Mouse (Mus musculus) naive thymus-derived CD4-positive, alpha-beta T cell, adult 2 months (primary cell): ENCODE results near the gene Hmgcl.

Experiments
- DNase-seq: peaks from one replicate; pipeline ENCODE4 v3.0.0-alpha.2; 2011; ENCODE audit warnings: low read depth

Hmgcl gene

DNA sequence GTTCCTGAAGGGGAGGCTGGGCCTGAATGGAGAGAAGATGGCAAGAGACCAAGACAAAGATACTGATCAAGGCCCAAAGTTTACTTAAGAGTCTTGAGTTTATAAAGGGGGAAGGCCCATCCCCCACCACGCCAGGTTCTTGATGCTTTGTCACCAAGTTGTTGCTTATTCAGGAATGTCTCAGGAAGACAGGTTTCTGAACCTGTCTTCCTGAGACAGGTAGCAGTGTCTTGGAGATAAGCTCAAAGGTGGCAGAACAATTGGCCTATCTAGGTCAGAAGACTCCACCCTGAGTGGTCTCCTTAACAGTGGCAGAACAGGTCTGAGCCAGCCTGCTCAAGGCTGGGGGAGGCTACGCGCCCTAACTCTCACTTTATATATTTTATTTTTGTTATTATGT, 19.4 kb upstream of the Hmgcl start:
- DNase-seq = no peak

DNA sequence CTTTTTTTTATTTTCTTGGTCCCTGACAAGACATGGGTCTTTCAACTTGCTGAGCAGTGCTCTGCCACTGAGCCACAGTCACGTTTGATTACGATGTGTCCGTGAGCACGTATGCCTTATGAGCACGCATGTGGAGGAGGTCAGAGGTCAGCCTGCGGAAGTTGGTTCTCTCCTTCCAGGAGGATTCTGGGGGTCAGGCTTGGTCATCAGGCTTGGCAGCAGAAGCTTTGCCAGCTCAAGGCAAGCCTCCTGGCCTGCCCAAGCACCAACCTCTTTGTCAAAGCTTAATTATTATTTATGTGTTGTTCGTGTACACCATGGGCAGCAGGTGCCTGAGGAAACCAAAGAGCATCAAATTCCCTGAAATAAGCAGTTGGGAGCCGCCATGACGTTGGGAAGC, 17.9 kb upstream of the Hmgcl start:
- DNase-seq = no peak

DNA sequence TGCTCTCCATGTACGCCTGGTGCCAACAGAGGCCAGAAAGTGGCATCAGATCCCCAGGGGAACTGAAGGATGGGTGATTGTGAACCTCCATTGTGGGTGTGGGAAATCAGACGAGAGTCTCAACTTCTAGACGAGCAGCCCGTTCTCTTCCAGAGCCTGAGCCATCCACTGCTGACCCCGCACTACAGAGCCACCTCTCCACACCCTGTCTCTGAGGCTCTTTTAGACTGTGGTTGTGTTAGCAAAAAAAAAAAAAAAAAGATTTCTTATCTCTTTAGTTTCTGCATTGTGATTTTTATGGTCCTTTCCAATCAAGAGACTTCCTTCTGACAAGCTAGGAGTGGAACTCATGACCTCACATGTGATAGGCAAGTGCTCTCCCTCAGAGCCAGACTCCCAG, 16.8 kb upstream of the Hmgcl start:
- no peak for DNase-seq

DNA sequence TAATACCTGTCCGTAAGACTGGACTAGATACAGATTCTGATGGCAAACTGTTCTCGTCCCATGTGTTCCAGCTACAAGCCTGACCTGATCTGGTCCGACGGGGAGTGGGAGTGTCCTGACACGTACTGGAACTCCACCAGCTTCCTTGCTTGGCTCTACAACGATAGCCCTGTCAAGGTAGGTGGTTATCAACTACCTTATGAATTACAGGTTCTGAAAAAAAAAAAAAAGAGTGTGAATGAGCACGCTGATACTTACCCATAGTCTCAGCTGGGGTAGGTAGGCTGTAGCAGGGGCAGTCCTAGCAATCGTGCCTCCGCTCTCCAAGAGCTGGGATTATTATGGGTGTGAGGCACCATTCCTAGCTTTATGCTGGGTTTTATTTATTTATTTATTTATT, 16.4 kb upstream of the Hmgcl start:
- DNase-seq = no peak

DNA sequence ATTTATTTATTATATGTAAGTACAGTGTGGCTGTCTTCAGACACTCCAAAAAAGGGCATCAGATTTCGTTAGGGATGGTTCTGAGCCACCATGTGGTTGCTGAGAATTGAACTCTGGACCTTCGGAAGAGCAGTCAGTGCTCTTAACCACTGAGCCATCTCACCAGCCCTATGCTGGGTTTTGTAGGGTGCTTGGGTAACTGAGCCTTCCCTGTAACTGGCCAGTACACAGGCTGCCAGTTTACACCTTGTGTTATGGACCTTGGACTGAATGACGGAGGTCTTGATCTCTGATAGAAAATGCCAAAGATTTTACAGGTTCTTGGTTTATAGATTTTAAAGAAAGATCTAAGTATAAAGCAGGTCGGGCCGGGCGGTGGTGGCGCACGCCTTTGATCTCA, 16.0 kb upstream of the Hmgcl start:
- no peak for DNase-seq

DNA sequence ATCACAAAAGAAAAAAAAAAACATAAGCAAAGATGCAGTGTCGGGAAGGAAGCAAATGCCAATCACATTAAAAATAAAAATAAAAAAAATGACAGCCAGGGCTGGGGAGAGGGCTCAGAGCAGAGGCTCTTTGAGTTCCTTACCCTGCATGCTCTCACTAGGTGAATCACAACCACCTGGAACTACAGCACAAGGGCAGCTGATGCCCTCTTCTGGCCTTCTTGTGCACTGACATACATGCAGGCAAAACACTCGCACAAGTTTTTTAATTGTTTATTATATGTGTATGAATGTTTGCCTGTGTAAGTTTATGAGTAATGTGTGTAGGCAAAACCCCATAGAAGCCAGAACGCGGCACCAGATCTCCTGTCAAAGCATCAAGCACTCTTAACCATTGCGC, 14.4 kb upstream of the Hmgcl start:
- peak; percentile 73 for DNase-seq

DNA sequence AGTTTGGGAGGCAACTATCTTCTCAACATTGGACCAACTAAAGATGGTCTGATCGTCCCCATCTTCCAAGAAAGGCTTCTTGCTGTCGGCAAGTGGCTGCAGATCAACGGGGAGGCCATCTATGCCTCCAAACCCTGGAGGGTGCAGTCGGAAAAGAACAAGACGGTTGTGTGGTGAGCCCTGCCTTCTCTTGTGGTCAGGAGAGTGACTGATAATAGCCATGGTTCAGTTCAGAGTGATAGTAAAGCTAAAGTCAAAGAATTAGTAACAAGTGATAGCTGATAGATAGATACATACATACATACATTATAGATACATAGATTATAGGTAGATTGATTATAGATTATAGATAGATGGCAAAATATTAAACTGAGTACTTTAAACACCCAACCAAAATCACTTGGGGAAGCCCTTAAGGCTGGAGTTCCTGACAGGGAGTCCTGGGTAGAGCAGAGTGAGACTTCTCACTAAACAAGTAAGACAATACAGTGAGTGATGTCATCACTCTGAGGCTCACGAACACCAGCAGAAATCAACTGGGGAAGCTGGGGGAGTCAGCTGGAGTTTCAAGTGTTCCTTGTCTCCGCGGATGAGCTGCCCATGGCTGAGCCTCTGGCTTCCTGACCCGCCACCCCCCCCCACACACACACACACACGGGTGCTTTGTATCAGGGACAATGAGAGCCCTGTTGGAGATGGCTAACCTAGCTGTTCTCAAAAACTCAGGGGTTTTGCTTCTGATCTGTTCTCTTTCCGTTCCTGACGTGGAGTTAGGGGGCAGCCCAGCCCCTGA, 11.3 kb upstream of the Hmgcl start:
- no peak for DNase-seq

DNA sequence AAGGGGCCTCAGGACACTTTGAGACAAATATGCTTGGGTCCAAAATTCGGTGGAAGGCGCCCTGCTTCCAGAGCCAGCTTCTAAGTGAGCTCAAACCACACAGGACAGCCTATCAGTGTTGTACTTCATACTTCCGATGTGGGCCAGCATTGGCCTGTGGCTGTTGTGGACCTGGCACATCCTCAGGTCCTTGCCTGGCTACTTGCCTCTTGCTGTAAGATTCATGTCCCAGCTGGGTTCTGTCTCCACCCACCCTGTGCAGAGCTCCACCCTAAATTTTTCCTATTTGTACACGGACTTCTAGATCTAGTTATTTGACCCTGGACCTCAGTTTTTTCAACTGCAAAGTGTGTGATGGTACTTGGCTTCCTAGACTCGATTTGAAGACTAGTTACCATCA, 10.7 kb upstream of the Hmgcl start:
- DNase-seq = no peak

DNA sequence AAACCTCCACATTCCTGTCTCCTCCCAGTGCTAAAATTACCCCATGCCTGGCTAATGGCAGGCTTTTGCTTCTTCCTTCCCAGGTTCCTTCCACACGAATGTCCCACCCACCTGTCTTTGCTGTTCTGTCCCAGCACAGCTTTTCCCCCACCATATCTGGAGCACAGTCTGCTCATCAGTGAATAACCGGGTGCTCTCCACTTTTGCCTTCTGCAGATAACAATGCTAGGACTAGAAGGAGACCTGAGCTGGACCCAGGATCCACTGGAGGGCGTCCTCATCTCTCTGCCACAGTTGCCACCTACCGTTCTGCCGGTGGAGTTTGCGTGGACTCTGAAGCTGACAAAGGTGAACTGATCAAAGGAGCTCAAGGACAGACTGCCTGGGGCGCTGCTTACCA, 7.4 kb upstream of the Hmgcl start:
- DNase-seq = no peak

DNA sequence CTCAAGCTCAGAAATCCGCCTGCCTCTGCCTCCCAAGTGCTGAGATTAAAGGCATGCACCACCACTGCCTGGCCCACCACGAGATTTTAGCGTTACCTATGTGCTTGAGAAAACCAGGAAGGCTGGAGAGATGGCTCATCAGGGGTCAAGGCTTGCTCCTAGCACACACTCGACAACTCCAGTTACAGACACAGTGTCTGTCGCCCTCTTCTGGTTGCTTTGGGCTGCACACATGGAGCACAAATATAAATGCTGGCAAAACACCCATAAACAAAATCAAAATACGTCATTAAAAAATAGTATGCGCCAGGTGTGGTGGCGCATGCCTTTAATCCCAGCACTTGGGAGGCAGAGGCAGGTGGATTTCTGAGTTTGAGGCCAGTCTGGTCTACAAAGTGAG, 5.2 kb upstream of the Hmgcl start:
- peak; percentile 57 for DNase-seq

DNA sequence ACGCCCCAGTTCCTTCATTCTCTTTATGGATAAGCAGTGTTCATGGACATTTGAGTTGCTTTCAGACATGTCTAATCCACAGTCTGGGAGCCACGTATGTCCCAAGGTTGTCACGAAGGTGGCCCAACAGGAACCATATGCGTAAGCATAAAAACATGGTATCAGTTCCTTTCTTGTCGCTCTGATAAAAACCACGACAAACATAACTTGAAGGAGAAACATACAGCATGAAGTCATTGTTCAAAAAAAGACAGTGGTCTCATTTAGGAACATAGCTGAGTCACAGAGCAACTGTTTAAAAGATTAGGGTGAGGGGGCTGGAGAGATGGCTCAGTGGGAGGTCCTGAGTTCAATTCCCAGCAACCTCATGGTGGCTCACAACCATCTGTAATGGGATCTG, 4.1 kb upstream of the Hmgcl start:
- no peak for DNase-seq

DNA sequence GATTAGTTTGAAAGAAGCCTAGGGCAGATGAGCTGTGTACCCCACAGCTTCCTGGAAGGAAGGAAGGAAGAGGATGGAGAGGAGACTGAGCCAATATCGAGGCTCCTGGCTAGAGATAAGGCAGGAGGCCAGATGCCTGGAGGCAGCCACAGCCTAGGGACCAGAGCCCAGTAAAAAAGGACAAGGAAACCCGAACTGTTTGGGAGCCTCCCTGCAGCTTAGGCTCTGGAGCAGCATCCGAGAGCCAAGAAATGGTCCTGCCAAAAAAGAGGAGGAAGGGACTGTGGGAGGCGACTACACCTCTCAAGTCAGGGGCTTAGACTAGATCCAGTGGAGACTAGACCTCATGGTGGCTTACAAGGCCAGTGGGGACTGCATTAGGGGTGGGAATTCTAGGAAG, 2.9 kb upstream of the Hmgcl start:
- DNase-seq = no peak

DNA sequence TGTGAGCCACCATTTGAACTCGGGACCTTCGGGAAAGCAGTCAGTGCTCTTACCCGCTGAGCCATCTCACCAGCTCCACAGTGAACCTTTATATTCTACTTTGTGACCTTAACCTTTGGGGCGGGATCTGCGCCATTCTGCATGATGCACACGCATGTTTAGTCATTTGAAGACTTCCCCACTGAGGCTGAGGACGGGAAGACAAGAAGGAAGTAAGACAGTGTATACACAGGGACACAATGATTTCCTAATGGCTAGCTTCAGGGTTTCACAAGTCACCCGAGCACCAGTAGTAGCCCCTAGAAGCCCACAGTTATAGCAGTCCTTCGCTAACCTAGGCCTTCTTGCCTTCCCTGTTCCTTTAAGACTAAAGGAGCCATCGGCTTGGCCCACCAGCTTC, 542 bp upstream of the Hmgcl start:
- no peak for DNase-seq

DNA sequence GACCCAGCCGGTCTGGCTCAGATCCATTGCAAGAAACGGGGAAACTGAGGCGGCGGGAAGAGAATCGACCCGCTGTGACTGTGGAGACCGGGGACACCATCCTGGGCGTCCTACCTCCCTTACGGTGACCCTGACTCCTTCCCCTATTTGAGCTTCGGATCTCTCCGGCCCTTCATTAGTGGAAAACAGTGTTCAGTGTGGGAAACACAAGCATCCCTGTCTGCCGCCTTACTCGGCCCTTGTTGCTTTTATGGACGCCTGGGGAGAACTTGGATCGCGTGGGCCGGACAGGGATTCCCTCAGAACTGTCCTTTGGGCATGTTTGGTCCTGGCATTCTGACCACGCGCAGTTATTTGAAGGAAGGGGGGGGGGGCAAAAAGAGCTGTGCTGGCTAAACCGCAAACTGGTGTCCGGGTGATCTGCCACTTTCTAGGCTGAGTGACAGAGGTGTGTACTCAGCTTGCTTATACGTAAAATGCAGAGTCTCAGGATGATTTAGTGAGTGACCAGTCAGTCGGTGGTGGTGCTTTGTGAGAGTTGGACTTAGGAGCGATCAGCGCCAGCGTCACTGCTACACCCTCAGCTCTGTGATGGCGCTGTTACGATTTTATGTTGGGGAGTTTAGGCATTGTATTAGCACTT, 532 bp downstream of the Hmgcl start:
- no peak for DNase-seq

DNA sequence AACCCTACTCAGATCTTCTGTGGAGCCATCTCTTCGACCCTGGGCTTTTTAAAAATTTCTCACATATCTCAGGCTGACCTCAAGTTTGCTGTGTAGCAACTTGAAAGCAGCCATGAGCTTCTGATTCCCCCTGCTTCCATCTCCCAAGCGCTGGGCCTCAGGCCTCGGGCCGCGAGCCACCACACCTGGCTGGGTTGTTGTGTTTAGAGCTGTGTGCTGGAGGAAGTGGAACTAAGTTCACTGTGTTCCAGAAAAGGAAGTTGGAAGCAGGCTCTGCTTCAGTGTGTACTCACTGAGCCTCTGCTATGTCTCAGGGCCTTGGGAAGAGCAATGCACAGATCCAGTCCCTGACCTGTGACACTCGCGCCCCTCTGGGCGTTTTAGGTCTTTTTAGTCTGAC, 1.9 kb downstream of the Hmgcl start:
- DNase-seq = no peak

DNA sequence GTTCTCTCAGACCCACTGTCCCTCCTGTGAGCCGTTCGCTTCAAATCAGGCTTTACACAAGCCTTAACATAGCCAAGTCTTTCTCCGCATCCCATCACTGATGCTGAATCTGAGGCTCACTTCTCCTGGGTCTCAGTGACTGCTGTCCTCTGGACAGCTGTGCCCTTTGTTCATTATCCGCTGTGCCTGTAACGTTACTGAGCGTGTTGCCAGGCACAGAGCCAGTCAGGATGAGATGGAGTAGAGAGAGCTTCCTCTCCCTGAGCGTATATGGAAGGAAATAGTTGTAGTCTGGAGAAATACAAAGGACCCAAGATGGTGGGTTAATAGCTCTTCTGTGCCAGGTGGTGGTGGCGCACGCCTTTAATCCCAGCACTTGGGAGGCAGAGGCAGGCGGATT, 3.2 kb downstream of the Hmgcl start:
- no peak for DNase-seq

DNA sequence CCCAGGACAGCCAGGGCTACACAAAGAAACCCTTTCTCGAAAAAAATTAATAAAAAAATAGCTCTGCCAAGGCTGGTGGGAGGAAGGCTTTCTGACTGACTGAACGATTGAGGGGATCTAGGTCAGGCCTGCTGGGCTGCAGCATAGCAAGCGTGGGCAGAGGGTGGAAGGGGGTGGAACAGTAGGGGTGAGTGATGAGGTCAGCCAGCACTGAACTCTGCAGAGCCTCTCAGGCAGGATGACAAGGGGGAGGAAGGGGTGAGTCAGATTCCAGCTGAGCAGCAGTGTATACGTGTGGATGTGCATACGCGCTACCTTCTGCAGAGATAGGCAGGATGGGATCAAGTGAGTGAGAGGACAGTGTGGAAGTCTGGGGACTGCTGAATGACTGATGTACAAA, 3.7 kb downstream of the Hmgcl start:
- DNase-seq = no peak

DNA sequence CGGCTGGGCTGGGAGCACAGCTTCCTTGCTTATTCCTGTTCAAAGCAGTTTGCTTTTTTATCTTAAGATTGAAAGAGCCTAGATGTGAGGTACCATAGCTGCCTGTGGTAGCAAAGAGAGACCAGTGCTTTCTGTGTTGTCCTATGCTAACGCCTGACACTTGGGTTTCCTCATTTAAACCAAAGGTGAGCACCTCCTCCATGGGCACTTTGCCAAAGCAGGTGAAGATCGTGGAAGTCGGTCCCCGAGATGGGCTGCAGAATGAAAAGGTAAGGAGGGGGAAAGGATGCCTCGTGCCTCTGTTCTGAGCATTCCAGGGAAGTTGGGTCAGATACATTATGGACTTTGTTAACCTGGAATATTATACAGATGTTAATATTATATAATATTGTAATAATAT, 4.1 kb downstream of the Hmgcl start:
- no peak for DNase-seq

DNA sequence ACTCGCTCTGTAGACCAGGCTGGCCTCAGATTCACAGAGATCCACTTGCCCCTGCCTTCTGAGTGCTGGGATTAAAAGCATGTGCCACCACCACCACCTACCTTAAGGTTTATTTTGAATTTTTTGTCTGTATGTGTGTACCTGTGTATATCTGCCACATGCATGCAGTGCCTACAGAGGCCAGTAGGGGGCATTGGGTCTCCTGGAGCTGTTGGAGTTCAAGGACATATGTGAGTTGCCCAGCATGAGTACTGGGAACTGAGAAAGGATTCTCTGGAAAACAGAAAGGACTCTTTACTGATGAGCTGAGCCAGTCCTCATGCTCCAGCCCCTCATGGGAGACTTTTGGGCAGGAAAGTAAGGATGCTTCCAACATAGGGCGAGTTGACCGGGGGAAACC, 5.3 kb downstream of the Hmgcl start:
- DNase-seq = peak; percentile 51

DNA sequence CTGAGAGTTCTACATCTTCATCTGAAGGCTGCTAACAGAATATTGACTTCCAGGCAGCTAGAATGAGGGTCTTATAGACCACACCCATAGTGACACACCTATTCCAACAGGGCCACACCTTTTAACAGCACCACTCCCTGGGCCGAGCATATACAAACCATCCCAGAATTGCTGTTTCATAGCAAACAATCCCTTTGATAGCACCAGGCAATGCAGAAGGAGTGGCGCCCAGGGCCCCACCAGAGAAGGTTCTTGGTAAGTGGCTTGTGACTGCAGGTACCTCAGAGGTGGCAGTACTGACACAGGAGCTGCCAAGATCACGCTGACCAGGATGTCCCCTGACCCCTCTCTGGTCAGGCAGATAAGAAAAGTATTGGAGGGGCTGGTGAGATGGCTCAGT, 6.9 kb downstream of the Hmgcl start:
- DNase-seq = no peak

DNA sequence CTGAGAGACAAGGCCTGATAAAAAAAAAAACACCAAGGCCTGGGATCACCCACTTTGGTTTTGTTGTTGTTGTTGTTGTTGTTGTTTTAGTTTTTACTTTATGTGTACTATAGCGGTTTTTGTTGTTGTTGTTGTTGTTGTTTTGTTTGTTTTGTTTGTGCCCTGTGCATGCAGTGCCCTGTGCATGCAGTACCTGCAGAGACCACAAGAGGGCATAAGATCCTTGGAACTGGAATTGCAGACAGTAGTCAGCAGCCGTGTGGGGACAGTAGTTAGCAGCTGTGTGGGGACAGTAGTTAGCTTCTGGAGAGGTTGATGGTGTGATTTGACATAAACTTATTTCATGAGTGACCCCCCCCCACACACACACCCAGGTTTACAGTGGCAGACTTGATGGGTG, 8.0 kb downstream of the Hmgcl start:
- peak; percentile 90 for DNase-seq

DNA sequence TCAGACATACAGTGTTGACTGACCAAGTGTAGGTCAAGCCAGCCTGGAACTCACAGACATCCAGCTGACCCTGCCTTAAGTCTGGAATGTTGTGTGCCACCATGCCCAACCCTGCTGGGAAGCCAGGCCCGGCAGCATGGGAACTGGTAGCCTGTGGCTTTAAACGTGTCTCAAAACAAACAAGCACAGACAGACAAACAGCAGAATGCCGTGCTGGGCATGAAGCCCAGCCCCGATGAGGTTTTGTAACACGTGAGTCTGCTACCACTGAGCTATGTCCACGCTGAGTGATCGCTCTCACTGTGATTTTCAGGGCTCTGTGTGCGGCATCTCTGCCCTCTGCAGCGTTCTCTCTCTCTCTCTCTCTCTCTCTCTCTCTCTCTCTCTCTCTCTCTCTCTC, 9.6 kb downstream of the Hmgcl start:
- no peak for DNase-seq

DNA sequence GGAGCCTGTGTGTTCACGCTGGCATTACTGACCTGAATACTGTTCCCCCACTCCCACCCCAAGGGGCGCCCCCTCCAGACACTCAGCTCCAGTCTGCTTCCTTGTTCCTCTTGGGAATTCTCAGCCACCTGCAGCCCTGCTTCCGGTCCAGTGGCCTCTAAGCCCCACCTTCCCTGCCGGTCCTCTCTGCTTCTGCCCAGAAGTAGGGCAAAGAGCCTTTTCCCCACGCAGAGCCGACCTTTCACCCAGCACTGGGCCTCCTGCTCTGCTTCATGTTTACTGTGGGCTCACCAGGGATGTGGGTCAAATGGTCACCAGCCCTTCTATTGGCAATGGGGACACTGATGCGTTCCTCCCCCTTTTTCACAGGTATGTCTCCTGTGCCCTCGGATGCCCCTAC, 12.1 kb downstream of the Hmgcl start:
- DNase-seq = no peak

DNA sequence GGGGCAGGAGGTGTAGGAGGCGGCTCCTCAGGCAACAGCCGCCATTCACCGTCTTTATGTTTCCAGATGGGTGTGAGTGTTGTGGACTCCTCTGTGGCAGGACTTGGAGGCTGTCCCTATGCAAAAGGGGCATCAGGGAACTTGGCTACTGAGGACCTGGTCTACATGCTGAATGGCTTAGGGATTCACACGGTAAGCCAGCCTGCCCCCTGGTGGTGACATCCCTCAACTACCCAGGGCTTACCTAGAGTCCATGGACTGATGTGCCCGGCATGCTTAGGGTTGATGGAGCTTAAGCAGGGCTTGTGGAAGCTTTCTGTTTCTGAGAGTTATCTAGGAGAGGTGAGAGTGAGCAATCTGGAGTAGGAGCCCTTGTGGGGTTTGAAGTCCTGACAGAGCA, 14.5 kb downstream of the Hmgcl start:
- peak; percentile 92 for DNase-seq
